Mouse (Mus musculus): Measurements from ENCODE around the gene Epha1. TPM values are rescaled to one million over a fixed set of nuclear protein-coding genes. Genes with fewer than 3 reads are reported as not detected.

Epha1 gene
- total and polyA plus RNA-seq, 3 experiments: not detected

DNA sequence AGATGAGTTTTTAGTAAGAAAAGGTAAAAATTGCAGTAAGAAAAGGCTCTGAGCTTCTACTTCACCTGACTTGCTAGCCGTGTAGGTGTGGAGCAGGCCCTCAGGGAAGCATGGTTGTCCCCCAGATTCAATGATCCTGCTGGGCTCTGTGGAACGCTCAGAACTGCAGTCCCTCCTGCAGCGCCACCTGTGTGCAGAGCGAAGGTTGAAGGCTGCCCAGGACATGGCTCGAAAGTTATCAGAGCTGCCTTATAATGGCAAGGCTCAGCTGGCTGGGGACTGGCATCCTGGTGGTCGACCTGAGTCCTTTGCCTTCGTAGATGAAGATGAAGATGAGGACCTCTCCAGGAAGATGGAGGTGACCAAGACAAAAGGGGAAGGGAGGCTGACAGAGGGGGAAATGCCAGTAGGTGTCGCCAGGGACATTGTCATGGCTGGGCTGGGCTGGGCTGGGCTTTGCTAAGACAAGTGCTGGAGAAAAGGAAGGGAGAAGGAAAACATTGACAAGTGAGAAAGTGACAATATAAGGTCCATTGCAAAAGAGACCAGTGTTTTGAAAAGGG lies 63.2 kb downstream of the Epha1 start:
- Histone ChIP-seq H3K36me3 (replicated peaks in 1 of 2; ENCODE audit: control insufficient read depth in 1 of 2, insufficient read depth in 1 of 2, low read length in 1 of 2) (no peaks in the 10 kb centered on the region), H3K27me3 (replicated peaks) (no peaks in the 10 kb centered on the region), H3K4me2 (ENCODE audit: insufficient read depth, low read depth, poor library complexity, severe bottlenecking) (no peak overlapping the region), H3K4me3 (replicated peaks in 1 of 3; ENCODE audit: low read depth in 2 of 3, low read length in 2 of 3, poor library complexity in 1 of 3) (no peak overlapping the region), H3K9me3 (replicated peaks; ENCODE audit: low read length) (no peaks in the 10 kb centered on the region), H3K4me1 (ENCODE audit: control insufficient read depth in 1 of 2, insufficient read depth in 2 of 2) (peaks cover 0 to 7% of the 10 kb centered on the region in 2 experiments; a peak in 2 of 4 replicates), H3K27ac (ENCODE audit: insufficient read depth, low read depth) (no peak overlapping the region), H3K79me2 (replicated peaks; ENCODE audit: control insufficient read depth, extremely low read depth, insufficient read depth, poor library complexity, severe bottlenecking) (no peaks in the 10 kb centered on the region), H3K9ac (ENCODE audit: insufficient read depth, low read depth) (no peak overlapping the region)
- DNase-seq (ENCODE audit: extremely low read depth): no peak
- TF ChIP-seq RAD21 (IDR thresholded peaks at IDR 0.05; ENCODE audit: low read depth, low read length): peak; percentile 13
- no peak for TF ChIP-seq TBP (conservative IDR thresholded peaks at IDR 0.05; ENCODE audit: low read depth, low read length)
- peak; percentile 16 for TF ChIP-seq SMC3 (IDR thresholded peaks at IDR 0.05; ENCODE audit: low read depth, low read length)
- peak in 1 of 2 experiments; percentile 46; a peak in 2 of 4 replicates for TF ChIP-seq CTCF (conservative IDR thresholded peaks at IDR 0.05 in 1 of 2, IDR thresholded peaks at IDR 0.05 in 1 of 2; ENCODE audit: low read depth in 2 of 2, low read length in 2 of 2)
- in situ Hi-C loops (cut with MboI; ENCODE audit: low pct_ligation_motif_present, low pct_unique_long_range_greater_than_20kb, low sequenced_read_pairs) (no loop called here), dilution Hi-C loops (cut with MboI; ENCODE audit: extremely low pct_ligation_motif_present, extremely low pct_unique_long_range_greater_than_20kb, low sequenced_read_pairs) (no loop called here)

Other genes with a start within 250 kb of the Epha1 start
- not detected in 2 replicates for gene Tas2r139, start 232.3 kb downstream of the Epha1 start, total RNA-seq (2012; rRNA removed)
- not detected in 2 replicates for gene Tas2r139, start 232.3 kb downstream of the Epha1 start, total RNA-seq (2014; rRNA removed)
- not detected in 2 replicates for gene Tas2r139, start 232.3 kb downstream of the Epha1 start, polyA plus RNA-seq (2012; ENCODE audit: insufficient read length, low read depth)
- gene Tas2r144, start 157.9 kb downstream of the Epha1 start, total RNA-seq (2012; rRNA removed): not detected in 2 replicates
- not detected in 2 replicates for gene Tas2r144, start 157.9 kb downstream of the Epha1 start, total RNA-seq (2014; rRNA removed)
- not detected in 2 replicates for gene Tas2r144, start 157.9 kb downstream of the Epha1 start, polyA plus RNA-seq (2012; ENCODE audit: insufficient read length, low read depth)
- 0.71 and 0.85 TPM in 2 replicates for gene Gstk1, start 127.3 kb downstream of the Epha1 start, total RNA-seq (2012; rRNA removed)
- gene Gstk1, start 127.3 kb downstream of the Epha1 start, total RNA-seq (2014; rRNA removed): 0.55 and 1.0 TPM in 2 replicates
- 0.44 and 0.59 TPM in 2 replicates for gene Gstk1, start 127.3 kb downstream of the Epha1 start, polyA plus RNA-seq (2012; ENCODE audit: insufficient read length, low read depth)
- gene Tmem139, start 111.3 kb downstream of the Epha1 start, total RNA-seq (2012; rRNA removed): not detected in 2 replicates
- gene Tmem139, start 111.3 kb downstream of the Epha1 start, total RNA-seq (2014; rRNA removed): not detected in 2 replicates
- 0.20 TPM in 1 of 2 replicates, not detected in the other for gene Tmem139, start 111.3 kb downstream of the Epha1 start, polyA plus RNA-seq (2012; ENCODE audit: insufficient read length, low read depth)
- gene Casp2, start 108.3 kb downstream of the Epha1 start, total RNA-seq (2012; rRNA removed): 22.6 and 24.7 TPM in 2 replicates
- 42.8 and 47.8 TPM in 2 replicates for gene Casp2, start 108.3 kb downstream of the Epha1 start, total RNA-seq (2014; rRNA removed)
- gene Casp2, start 108.3 kb downstream of the Epha1 start, polyA plus RNA-seq (2012; ENCODE audit: insufficient read length, low read depth): 29.0 and 31.6 TPM in 2 replicates
- 0.04 TPM in 2 replicates for gene Clcn1, start 86.6 kb downstream of the Epha1 start, total RNA-seq (2012; rRNA removed)
- 0.08 and 0.18 TPM in 2 replicates for gene Clcn1, start 86.6 kb downstream of the Epha1 start, total RNA-seq (2014; rRNA removed)
- 0.26 and 0.50 TPM in 2 replicates for gene Clcn1, start 86.6 kb downstream of the Epha1 start, polyA plus RNA-seq (2012; ENCODE audit: insufficient read length, low read depth)
- 0.04 TPM in 1 of 2 replicates, not detected in the other for gene Fam131b, start 48.6 kb downstream of the Epha1 start, total RNA-seq (2012; rRNA removed)
- gene Fam131b, start 48.6 kb downstream of the Epha1 start, total RNA-seq (2014; rRNA removed): 0.05 TPM in 2 replicates
- gene Fam131b, start 48.6 kb downstream of the Epha1 start, polyA plus RNA-seq (2012; ENCODE audit: insufficient read length, low read depth): 0.09 TPM in 1 of 2 replicates, not detected in the other
- gene Zyx, start 23.6 kb downstream of the Epha1 start, total RNA-seq (2012; rRNA removed): 1.8 and 2.2 TPM in 2 replicates
- 0.86 and 1.1 TPM in 2 replicates for gene Zyx, start 23.6 kb downstream of the Epha1 start, total RNA-seq (2014; rRNA removed)
- gene Zyx, start 23.6 kb downstream of the Epha1 start, polyA plus RNA-seq (2012; ENCODE audit: insufficient read length, low read depth): 8.0 and 11.4 TPM in 2 replicates
- gene Tas2r143, start 27.0 kb upstream of the Epha1 start, total RNA-seq (2012; rRNA removed): not detected in 2 replicates
- gene Tas2r143, start 27.0 kb upstream of the Epha1 start, total RNA-seq (2014; rRNA removed): not detected in 2 replicates
- not detected in 2 replicates for gene Tas2r143, start 27.0 kb upstream of the Epha1 start, polyA plus RNA-seq (2012; ENCODE audit: insufficient read length, low read depth)
- not detected in 2 replicates for gene Tas2r135, start 32.2 kb upstream of the Epha1 start, total RNA-seq (2012; rRNA removed)
- not detected in 2 replicates for gene Tas2r135, start 32.2 kb upstream of the Epha1 start, total RNA-seq (2014; rRNA removed)
- gene Tas2r135, start 32.2 kb upstream of the Epha1 start, polyA plus RNA-seq (2012; ENCODE audit: insufficient read length, low read depth): not detected in 2 replicates
- gene Tas2r126, start 61.3 kb upstream of the Epha1 start, total RNA-seq (2012; rRNA removed): not detected in 2 replicates
- not detected in 2 replicates for gene Tas2r126, start 61.3 kb upstream of the Epha1 start, total RNA-seq (2014; rRNA removed)
- gene Tas2r126, start 61.3 kb upstream of the Epha1 start, polyA plus RNA-seq (2012; ENCODE audit: insufficient read length, low read depth): not detected in 2 replicates
- gene Olfr458, start 91.9 kb upstream of the Epha1 start, total RNA-seq (2012; rRNA removed): not detected in 2 replicates
- not detected in 2 replicates for gene Olfr458, start 91.9 kb upstream of the Epha1 start, total RNA-seq (2014; rRNA removed)
- not detected in 2 replicates for gene Olfr458, start 91.9 kb upstream of the Epha1 start, polyA plus RNA-seq (2012; ENCODE audit: insufficient read length, low read depth)
- gene Olfr457, start 103.1 kb upstream of the Epha1 start, total RNA-seq (2012; rRNA removed): not detected in 2 replicates
- gene Olfr457, start 103.1 kb upstream of the Epha1 start, total RNA-seq (2014; rRNA removed): not detected in 2 replicates
- gene Olfr457, start 103.1 kb upstream of the Epha1 start, polyA plus RNA-seq (2012; ENCODE audit: insufficient read length, low read depth): not detected in 2 replicates
- not detected in 2 replicates for gene Olfr456, start 113.9 kb upstream of the Epha1 start, total RNA-seq (2012; rRNA removed)
- not detected in 2 replicates for gene Olfr456, start 113.9 kb upstream of the Epha1 start, total RNA-seq (2014; rRNA removed)
- not detected in 2 replicates for gene Olfr456, start 113.9 kb upstream of the Epha1 start, polyA plus RNA-seq (2012; ENCODE audit: insufficient read length, low read depth)
- gene Olfr455, start 174.3 kb upstream of the Epha1 start, total RNA-seq (2012; rRNA removed): not detected in 2 replicates
- gene Olfr455, start 174.3 kb upstream of the Epha1 start, total RNA-seq (2014; rRNA removed): not detected in 2 replicates
- gene Olfr455, start 174.3 kb upstream of the Epha1 start, polyA plus RNA-seq (2012; ENCODE audit: insufficient read length, low read depth): not detected in 2 replicates
- not detected in 2 replicates for gene Tcaf3, start 224.4 kb upstream of the Epha1 start, total RNA-seq (2012; rRNA removed)
- not detected in 2 replicates for gene Tcaf3, start 224.4 kb upstream of the Epha1 start, total RNA-seq (2014; rRNA removed)
- not detected in 2 replicates for gene Tcaf3, start 224.4 kb upstream of the Epha1 start, polyA plus RNA-seq (2012; ENCODE audit: insufficient read length, low read depth)

Measured in CH12.LX (cell line).